Mouse (Mus musculus) G1E (cell line): ENCODE results near the gene Zfp260.

Source experiments
- CTCF ChIP-seq: IDR thresholded peaks from 2 replicates; pipeline ENCODE4 v1.5.1; 2012; ENCODE audit warnings: low read depth, low read length, inconsistent platforms, mixed read lengths
- GATA1 ChIP-seq: IDR thresholded peaks from 2 replicates; pipeline ENCODE4 v1.6.1; 2012; ENCODE audit warnings: borderline replicate concordance, low read length, inconsistent platforms, mixed read lengths
- POLR2AphosphoS5 ChIP-seq: IDR thresholded peaks from 2 replicates; pipeline ENCODE4 v1.6.1; 2012; ENCODE audit warnings: low read depth, low read length, inconsistent platforms; ENCODE audit not compliant: insufficient replicate concordance

- no peak for TF ChIP-seq GATA1
- no peak for TF ChIP-seq CTCF
- no peak for TF ChIP-seq POLR2AphosphoS5
Observed at GRCm38 (mm10) chr7:30121308-30122187, 27.0 kb downstream of the Zfp260 start, which contains the start of gene Zfp382.
